Mouse (Mus musculus) liver, postnatal 0 days (tissue): ENCODE data around the gene Serpina12. TPM values are rescaled to one million over a fixed set of nuclear protein-coding genes. Genes with fewer than 3 reads are reported as not detected.

Experiments used
- ATAC-seq: fragments of 200-750 bp; cut with Nextera tagmentation; 2 replicates; pipeline ENCODE4 v1.8.0; 2017; ENCODE audit warnings: mild to moderate bottlenecking, moderate library complexity
- DNase-seq: peaks from one replicate; pipeline ENCODE4 v3.0.0-alpha.2; 2016
- H3K27ac ChIP-seq: fragments of 300-500 bp; sonication (generic); 2 replicates; pipeline ENCODE4 v1.5.1; 2014; ENCODE audit warnings: antibody characterized with exemption, moderate library complexity, mild to moderate bottlenecking, low read depth
- H3K27me3 ChIP-seq: fragments of 300-500 bp; sonication (generic); 2 replicates; pipeline ENCODE4 v1.6.1; 2014; ENCODE audit warnings: low read length, control low read depth, mixed read lengths; ENCODE audit not compliant: insufficient read depth
- H3K36me3 ChIP-seq: fragments of 300-500 bp; sonication (generic); replicated peaks from 2 replicates; pipeline ENCODE4 v1.6.1; 2014; ENCODE audit warnings: mild to moderate bottlenecking, control low read depth, low read length, moderate library complexity, mixed read lengths; ENCODE audit not compliant: insufficient read depth
- H3K4me1 ChIP-seq: fragments of 300-500 bp; sonication (generic); 2 replicates; pipeline ENCODE4 v1.6.1; 2014; ENCODE audit warnings: antibody characterized with exemption, mild to moderate bottlenecking, control low read depth; ENCODE audit not compliant: insufficient read depth
- H3K4me2 ChIP-seq: fragments of 300-500 bp; sonication (generic); 2 replicates; pipeline ENCODE4 v1.6.1; 2014; ENCODE audit warnings: low read depth, mild to moderate bottlenecking, low read length, moderate library complexity, mixed read lengths
- H3K4me3 ChIP-seq: fragments of 300-500 bp; sonication (generic); 2 replicates; pipeline ENCODE4 v1.5.1; 2014; ENCODE audit warnings: low read depth, low read length
- H3K9ac ChIP-seq: fragments of 300-500 bp; sonication (generic); replicated peaks from 2 replicates; pipeline ENCODE4 v1.6.1; 2014; ENCODE audit warnings: mild to moderate bottlenecking, moderate library complexity
- H3K9me3 ChIP-seq: fragments of 300-500 bp; sonication (generic); 2 replicates; pipeline ENCODE4 v1.6.1; 2016; ENCODE audit warnings: mild to moderate bottlenecking, control low read depth, low read length, mixed read lengths
- CTCF ChIP-seq: sonication (generic); IDR thresholded peaks from 2 replicates; pipeline ENCODE4 v1.5.1; 2016; ENCODE audit warnings: antibody characterized with exemption, low read depth
- EP300 ChIP-seq: IDR thresholded peaks from 2 replicates; pipeline ENCODE4 v1.6.1; 2016; ENCODE audit warnings: antibody characterized with exemption, low read depth, mild to moderate bottlenecking
- WGBS: fragments of 180-500 bp; shearing (Covaris S2); extraction: QIAGEN DNeasy Blood & Tissue Kit; methylation state at CpG from one replicate; pipeline ENCODE4 v1.1.7; 2014; ENCODE audit not compliant: insufficient replicate concordance; 5-methylcytosine and 5-hydroxymethylcytosine counted together
- polyA plus RNA-seq: library from polyadenylated mRNA; unstranded; fragments of >200 nt; fragmentation: Nextera tagmentation; extraction: Ambion mirVana; gene quantifications from 2 replicates; pipeline ENCODE4 v1.2.1, GENCODE M21; 2015

Serpina12 gene
- polyA plus RNA-seq, 1 experiment from 2014 or later = 0.13 TPM

GRCm38 (mm10) chr12:103989514-103989767 lies 54.8 kb downstream of the Serpina12 start:
- ATAC-seq = peak; percentile 22
- no peak for DNase-seq

DNA sequence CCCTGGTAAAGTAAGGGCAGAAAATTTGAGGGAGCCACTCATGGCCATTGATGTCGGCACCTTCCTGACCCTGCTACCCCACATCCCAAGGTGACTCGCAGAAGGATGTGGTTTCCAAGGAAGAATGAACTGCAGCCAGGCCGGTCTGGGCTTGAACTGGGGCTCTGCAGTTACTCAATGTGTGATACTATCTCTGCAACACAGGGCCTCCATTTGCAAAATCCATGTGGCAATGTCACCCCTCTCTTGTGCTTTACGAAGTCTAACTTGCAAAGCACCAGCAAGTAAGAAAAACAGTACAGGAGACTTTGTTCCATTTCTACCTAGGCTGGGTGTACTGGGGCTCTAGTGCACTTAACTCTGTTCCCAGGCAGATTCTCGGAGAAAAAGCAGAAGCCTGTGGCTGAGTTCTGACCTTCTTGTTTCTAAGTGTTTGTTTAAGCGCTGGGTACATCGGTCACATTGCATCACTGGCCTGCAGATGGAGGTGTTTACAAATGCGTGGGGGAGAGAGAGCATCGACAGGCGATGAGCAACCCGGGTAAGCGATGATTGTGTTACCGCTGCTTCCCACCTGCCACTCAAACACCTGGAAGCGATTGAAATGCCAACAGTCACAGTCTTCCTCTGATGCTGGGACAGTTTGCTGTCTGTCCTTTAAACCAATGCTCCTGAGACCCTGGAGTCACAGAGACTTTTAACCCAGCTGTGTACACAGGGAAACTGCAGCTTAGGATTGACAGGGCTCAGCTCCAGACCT lies 55.3 kb downstream of the Serpina12 start:
- Histone ChIP-seq H3K27ac (peak overlapping the region; percentile 93), H3K4me2 (peak overlapping the region; percentile 53), H3K4me1 (peaks cover 21% of the 10 kb centered on the region)

More at GRCm38 (mm10) chr12:103989514-103989767, 54.8 kb downstream of the Serpina12 start:
- Histone ChIP-seq H3K9me3 (no peaks in the 10 kb centered on the region), H3K27me3 (no peaks in the 10 kb centered on the region), H3K4me1 (peaks cover 21% of the 10 kb centered on the region), H3K9ac (peak overlapping the region; percentile 38), H3K4me2 (peak overlapping the region; percentile 53), H3K4me3 (no peak overlapping the region), H3K36me3 (peaks cover 3% of the 10 kb centered on the region; the same call in 1 of the 2 replicates), H3K27ac (peak overlapping the region; percentile 93)
- TF ChIP-seq CTCF (no peak), EP300 (no peak)
- WGBS = 49% methylated on average over 2 of the region's 2 CpGs

GRCm38 (mm10) chr12:103985868-103986267 lies 58.4 kb downstream of the Serpina12 start:
- Histone ChIP-seq H3K9ac (0 out of 2 replicates have a peak overlapping the region, but pooled peaks have one; percentile 16), H3K4me2 (0 out of 2 replicates have a peak overlapping the region, but pooled peaks have one; percentile 4), H3K4me3 (no peak overlapping the region), H3K27me3 (no peaks in the 10 kb centered on the region), H3K36me3 (peaks cover 5% of the 10 kb centered on the region; the same call in 1 of the 2 replicates), H3K9me3 (no peaks in the 10 kb centered on the region), H3K4me1 (peaks cover 21% of the 10 kb centered on the region), H3K27ac (no peak overlapping the region)
- WGBS = 45% methylated on average over 5 of the region's 5 CpGs
- TF ChIP-seq CTCF = no peak
- TF ChIP-seq EP300 = no peak
- DNase-seq = no peak
- no peak for ATAC-seq

More for the DNA sequence above, 55.3 kb downstream of the Serpina12 start:
- peak; percentile 72 for DNase-seq
- Histone ChIP-seq H3K27me3 (no peaks in the 10 kb centered on the region), H3K9me3 (no peaks in the 10 kb centered on the region), H3K4me3 (no peak overlapping the region; the same call in 1 of the 2 replicates), H3K36me3 (peaks cover 5% of the 10 kb centered on the region; the same call in 1 of the 2 replicates), H3K9ac (peak overlapping the region; percentile 38)
- 32% methylated on average over 14 of the region's 14 CpGs for WGBS
- peak; percentile 56; the same call in 1 of the 2 replicates for TF ChIP-seq EP300
- peak; percentile 19; the same call in 1 of the 2 replicates for TF ChIP-seq CTCF
- peak; percentile 90 for ATAC-seq

GRCm38 (mm10) chr12:103984935-103985334 lies 59.3 kb downstream of the Serpina12 start:
- DNase-seq = peak; percentile 61
- TF ChIP-seq EP300 (no peak), CTCF (peak; percentile 65)

DNA sequence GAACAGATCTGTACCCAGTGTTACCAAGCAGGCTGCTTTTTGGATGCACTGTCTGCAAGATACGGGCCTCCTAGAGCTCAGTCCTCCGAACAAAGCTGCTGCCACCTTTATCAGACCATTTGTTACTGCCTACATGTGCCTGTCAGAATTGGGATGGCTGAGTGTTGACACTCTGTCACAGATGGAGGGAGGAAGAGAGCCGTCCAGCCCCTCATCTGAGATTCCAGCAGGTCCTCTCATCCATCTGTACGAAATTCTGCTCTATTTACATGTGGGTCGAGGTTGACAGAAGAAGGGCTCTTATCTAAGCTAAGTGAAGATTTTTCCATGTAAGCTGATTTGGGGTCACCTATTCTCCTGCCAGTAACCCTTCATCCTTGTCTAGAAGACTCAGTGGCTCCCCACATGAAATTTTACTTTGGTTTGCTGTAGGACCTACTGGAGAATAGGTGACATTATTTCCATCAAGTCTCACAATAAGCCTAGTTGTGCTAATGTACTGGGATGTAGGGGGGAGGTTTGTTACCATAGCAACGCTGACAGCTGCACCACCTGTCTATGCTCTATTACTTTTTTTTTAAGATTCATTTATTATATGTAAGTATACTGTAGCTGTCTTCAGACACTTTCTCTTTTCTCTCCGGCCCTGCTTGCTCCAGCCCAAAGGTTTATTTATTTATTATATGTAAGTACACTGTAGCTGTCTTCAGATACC lies 62.4 kb downstream of the Serpina12 start:
- Histone ChIP-seq H3K9me3 (no peaks in the 10 kb centered on the region), H3K4me1 (peaks cover 9% of the 10 kb centered on the region; the same call in 1 of the 2 replicates), H3K9ac (no peak overlapping the region), H3K4me2 (no peak overlapping the region), H3K36me3 (peaks cover 5% of the 10 kb centered on the region; the same call in 1 of the 2 replicates), H3K27me3 (no peaks in the 10 kb centered on the region), H3K27ac (no peak overlapping the region), H3K4me3 (no peak overlapping the region)
- no peak for TF ChIP-seq CTCF
- TF ChIP-seq EP300 = no peak
- ATAC-seq (no peak), DNase-seq (no peak)
- WGBS = 64% methylated on average over 7 of the region's 7 CpGs

More at GRCm38 (mm10) chr12:103984935-103985334, 59.3 kb downstream of the Serpina12 start:
- H3K27me3 ChIP-seq = no peaks in the 10 kb centered on the region
- H3K4me3 ChIP-seq = no peak overlapping the region
- ATAC-seq = no peak
- WGBS = 55% methylated on average over 4 of the region's 4 CpGs
- H3K9ac ChIP-seq = no peak overlapping the region
- H3K4me1 ChIP-seq = peaks cover 18% of the 10 kb centered on the region
- H3K27ac ChIP-seq = no peak overlapping the region
- peaks cover 5% of the 10 kb centered on the region; the same call in 1 of the 2 replicates for H3K36me3 ChIP-seq
- H3K9me3 ChIP-seq = no peaks in the 10 kb centered on the region
- H3K4me2 ChIP-seq = peak overlapping the region; percentile 4; the same call in 1 of the 2 replicates

Other genes with a start within 250 kb of the Serpina12 start
- 3,088 and 3,105 TPM in 2 replicates for gene Serpina1b, start 214.1 kb downstream of the Serpina12 start, polyA plus RNA-seq
- 2,837 and 2,905 TPM in 2 replicates for gene Serpina1a, start 180.9 kb downstream of the Serpina12 start, polyA plus RNA-seq
- gene Serpina1c, start 139.6 kb downstream of the Serpina12 start, polyA plus RNA-seq = 1,386 and 1,402 TPM in 2 replicates
- 4,259 and 4,481 TPM in 2 replicates for gene Serpina1e, start 85.5 kb downstream of the Serpina12 start, polyA plus RNA-seq
- gene Serpina11, start 54.5 kb downstream of the Serpina12 start, polyA plus RNA-seq = 224 and 244 TPM in 2 replicates
- 0.05 and 0.06 TPM in 2 replicates for gene Serpina9, start 30.7 kb downstream of the Serpina12 start, polyA plus RNA-seq
- 0.54 and 0.58 TPM in 2 replicates for gene Serpina5, start 56.7 kb upstream of the Serpina12 start, polyA plus RNA-seq
- gene Serpina3a, start 68.3 kb upstream of the Serpina12 start, polyA plus RNA-seq = 0.12 TPM in 1 of 2 replicates, not detected in the other
- 0.65 and 0.73 TPM in 2 replicates for gene Serpina3b, start 83.6 kb upstream of the Serpina12 start, polyA plus RNA-seq
- 0.05 and 0.11 TPM in 2 replicates for gene Serpina3c, start 109.4 kb upstream of the Serpina12 start, polyA plus RNA-seq
- gene Serpina3f, start 170.1 kb upstream of the Serpina12 start, polyA plus RNA-seq = 2.5 and 4.1 TPM in 2 replicates
- 18.2 and 21.9 TPM in 2 replicates for gene Serpina3g, start 191.8 kb upstream of the Serpina12 start, polyA plus RNA-seq
- gene Serpina3i, start 218.7 kb upstream of the Serpina12 start, polyA plus RNA-seq = 0.44 and 0.95 TPM in 2 replicates